Mouse (Mus musculus) neural tube, embryonic 14.5 days (tissue): ENCODE results near the gene Anapc15. TPM values are rescaled to one million over a fixed set of nuclear protein-coding genes. Genes with fewer than 3 reads are reported as not detected.
"Not testable (repeated sequence)": the region's sequence is repeated elsewhere in the genome, so short reads cannot be mapped to it uniquely, and the experiment has no call there.

Experiments
- ATAC-seq: fragments of 200-750 bp; cut with Nextera tagmentation; 2 replicates; pipeline ENCODE4 v1.8.0; 2017; ENCODE audit warnings: low read depth, mild to moderate bottlenecking, moderate TSS enrichment, moderate library complexity
- H3K27ac ChIP-seq: fragments of 300-500 bp; sonication (generic); 2 replicates; pipeline ENCODE4 v1.5.1; 2014; ENCODE audit warnings: low read depth, mild to moderate bottlenecking, control low read depth, low read length, moderate library complexity, mixed read lengths
- H3K27me3 ChIP-seq: fragments of 300-500 bp; sonication (generic); 2 replicates; pipeline ENCODE4 v1.6.1; 2014; ENCODE audit warnings: low read length; ENCODE audit not compliant: control insufficient read depth, insufficient read depth
- H3K36me3 ChIP-seq: fragments of 300-500 bp; sonication (generic); 2 replicates; pipeline ENCODE4 v1.6.1; 2014; ENCODE audit warnings: low read length, mixed read lengths; ENCODE audit not compliant: control insufficient read depth, insufficient read depth
- H3K4me1 ChIP-seq: fragments of 300-500 bp; sonication (generic); 2 replicates; pipeline ENCODE4 v1.6.1; 2014; ENCODE audit warnings: low read length; ENCODE audit not compliant: control insufficient read depth, insufficient read depth
- H3K4me2 ChIP-seq: fragments of 300-500 bp; sonication (generic); 2 replicates; pipeline ENCODE4 v1.6.1; 2014; ENCODE audit warnings: mild to moderate bottlenecking, low read depth, low read length, control low read depth
- H3K4me3 ChIP-seq: fragments of 300-500 bp; sonication (generic); 2 replicates; pipeline ENCODE4 v1.5.1; 2014; ENCODE audit warnings: low read depth, low read length, control low read depth, mixed read lengths
- H3K9ac ChIP-seq: fragments of 300-500 bp; sonication (generic); replicated peaks from 2 replicates; pipeline ENCODE4 v1.6.1; 2014; ENCODE audit warnings: low read depth, mild to moderate bottlenecking, control low read depth, low read length, mixed read lengths
- H3K9me3 ChIP-seq: fragments of 300-500 bp; sonication (generic); 2 replicates; pipeline ENCODE4 v1.6.1; 2016; ENCODE audit warnings: low read length; ENCODE audit not compliant: control insufficient read depth
- WGBS: fragments of 180-500 bp; shearing (Covaris S2); extraction: QIAGEN DNeasy Blood & Tissue Kit; methylation state at CpG from one replicate; pipeline ENCODE4 v1.1.7; 2014; 5-methylcytosine and 5-hydroxymethylcytosine counted together
- polyA plus RNA-seq: library from polyadenylated mRNA; unstranded; fragments of >200 nt; fragmentation: Nextera tagmentation; extraction: Ambion mirVana; gene quantifications from 2 replicates; pipeline ENCODE4 v1.2.1, GENCODE M21; 2014

Gene Anapc15
- polyA plus RNA-seq, 1 experiment from 2014 or later, result 77.4 TPM

GRCm38 (mm10) chr7:101902846-101903245 lies 39.3 kb downstream of the Anapc15 start:
- no peak overlapping the region for H3K4me3 ChIP-seq
- H3K4me1 ChIP-seq, result peaks cover 10% of the 10 kb centered on the region; the same call in 1 of the 2 replicates
- ATAC-seq, result no peak
- no peak overlapping the region for H3K9ac ChIP-seq
- no peak overlapping the region for H3K4me2 ChIP-seq
- H3K9me3 ChIP-seq, result no peaks in the 10 kb centered on the region
- no peaks in the 10 kb centered on the region for H3K36me3 ChIP-seq
- H3K27me3 ChIP-seq, result no peaks in the 10 kb centered on the region
- H3K27ac ChIP-seq, result no peak overlapping the region

- Histone ChIP-seq H3K27me3 (no peaks in the 10 kb centered on the region), H3K4me1 (peaks cover 10% of the 10 kb centered on the region; the same call in 1 of the 2 replicates), H3K4me3 (peak within 1 kb of the TSS; percentile 81), H3K9ac (peak within 1 kb of the TSS; percentile 87), H3K27ac (peak within 1 kb of the TSS; percentile 95), H3K36me3 (peaks cover 10% of the 10 kb centered on the region; the same call in 1 of the 2 replicates), H3K4me2 (peak within 1 kb of the TSS; percentile 85), H3K9me3 (no peaks in the 10 kb centered on the region)
- ATAC-seq, result peak; percentile 97
- under 1% methylated on average over 61 of the region's 61 CpGs for WGBS
Measured at GRCm38 (mm10) chr7:101905561-101906286, 42.2 kb downstream of the Anapc15 start, which contains the start of gene Lamtor1. Gene Lamtor1 (plus strand): TSS chr7:101905904.

GRCm38 (mm10) chr7:101906287-101906681 lies 42.8 kb downstream of the Anapc15 start, which contains the start of gene Tomt:
Gene Tomt (minus strand): TSS chr7:101906359.
- peak within 1 kb of the TSS; percentile 85 for H3K4me2 ChIP-seq
- H3K4me1 ChIP-seq, result peaks cover 10% of the 10 kb centered on the region; the same call in 1 of the 2 replicates
- no peaks in the 10 kb centered on the region for H3K9me3 ChIP-seq
- peak within 1 kb of the TSS; percentile 87 for H3K9ac ChIP-seq
- peak within 1 kb of the TSS; percentile 95 for H3K27ac ChIP-seq
- H3K27me3 ChIP-seq, result no peaks in the 10 kb centered on the region
- H3K36me3 ChIP-seq, result peaks cover 12% of the 10 kb centered on the region
- ATAC-seq, result no peak
- WGBS, result 17% methylated on average over 11 of the region's 11 CpGs
- H3K4me3 ChIP-seq, result peak within 1 kb of the TSS; percentile 81

- H3K9ac ChIP-seq, result peak overlapping the region; percentile 87; the same call in 1 of the 2 replicates
- peak overlapping the region; percentile 82 for H3K4me2 ChIP-seq
- no peak overlapping the region for H3K27ac ChIP-seq
- no peaks in the 10 kb centered on the region for H3K27me3 ChIP-seq
- ATAC-seq, result no peak
- peak overlapping the region; percentile 81 for H3K4me3 ChIP-seq
- no peaks in the 10 kb centered on the region for H3K9me3 ChIP-seq
- H3K4me1 ChIP-seq, result peaks cover 10% of the 10 kb centered on the region; the same call in 1 of the 2 replicates
- WGBS, result 79% methylated on average over 8 of the region's 8 CpGs
- H3K36me3 ChIP-seq, result peaks cover 12% of the 10 kb centered on the region
Measured at GRCm38 (mm10) chr7:101906696-101907095, 43.2 kb downstream of the Anapc15 start.

GRCm38 (mm10) chr7:101908367-101908766 lies 44.9 kb downstream of the Anapc15 start:
- no peak overlapping the region for H3K4me3 ChIP-seq
- peaks cover 10% of the 10 kb centered on the region; the same call in 1 of the 2 replicates for H3K4me1 ChIP-seq
- peaks cover 23% of the 10 kb centered on the region for H3K36me3 ChIP-seq
- H3K27ac ChIP-seq, result no peak overlapping the region
- no peak for ATAC-seq
- H3K27me3 ChIP-seq, result no peaks in the 10 kb centered on the region
- no peak overlapping the region for H3K4me2 ChIP-seq
- H3K9ac ChIP-seq, result no peak overlapping the region
- 70% methylated on average over 3 of the region's 4 CpGs for WGBS
- H3K9me3 ChIP-seq, result no peaks in the 10 kb centered on the region

- H3K27ac ChIP-seq, result no peak overlapping the region
- no peak for ATAC-seq
- H3K36me3 ChIP-seq, result peaks cover 25% of the 10 kb centered on the region
- 78% methylated on average over 4 of the region's 4 CpGs for whole genome bisulfite sequencing
- H3K27me3 ChIP-seq, result no peaks in the 10 kb centered on the region
- no peaks in the 10 kb centered on the region for H3K9me3 ChIP-seq
- no peak overlapping the region for H3K4me2 ChIP-seq
- H3K4me3 ChIP-seq, result no peak overlapping the region
- H3K4me1 ChIP-seq, result peaks cover 10% of the 10 kb centered on the region; the same call in 1 of the 2 replicates
- no peak overlapping the region for H3K9ac ChIP-seq
Measured at GRCm38 (mm10) chr7:101910138-101910537, 46.6 kb downstream of the Anapc15 start.

GRCm38 (mm10) chr7:101911982-101912381 lies 48.5 kb downstream of the Anapc15 start:
- no peak for ATAC-seq
- WGBS, result 64% methylated on average over 3 of the region's 3 CpGs
- H3K9me3 ChIP-seq, result no peaks in the 10 kb centered on the region
- no peak overlapping the region for H3K9ac ChIP-seq
- peaks cover 3% of the 10 kb centered on the region; the same call in 1 of the 2 replicates for H3K4me1 ChIP-seq
- peaks cover 25% of the 10 kb centered on the region for H3K36me3 ChIP-seq
- H3K4me3 ChIP-seq, result no peak overlapping the region
- no peak overlapping the region for H3K4me2 ChIP-seq
- H3K27ac ChIP-seq, result no peak overlapping the region
- no peaks in the 10 kb centered on the region for H3K27me3 ChIP-seq

GRCm38 (mm10) chr7:101918071-101918470 lies 54.6 kb downstream of the Anapc15 start:
- ATAC-seq, result peak; percentile 86
- Histone ChIP-seq H3K4me1 (no peaks in the 10 kb centered on the region), H3K9me3 (no peaks in the 10 kb centered on the region), H3K27ac (no peak overlapping the region), H3K36me3 (peaks cover 5% of the 10 kb centered on the region; the same call in 1 of the 2 replicates), H3K4me3 (no peak overlapping the region), H3K27me3 (no peaks in the 10 kb centered on the region), H3K9ac (no peak overlapping the region), H3K4me2 (no peak overlapping the region)
- WGBS, result 19% methylated on average over 1 of the region's 1 CpGs

- not testable (repeated sequence) for H3K9me3 ChIP-seq, ATAC-seq, H3K4me1 ChIP-seq, H3K27ac ChIP-seq, H3K4me3 ChIP-seq, H3K9ac ChIP-seq, H3K36me3 ChIP-seq, H3K27me3 ChIP-seq, H3K4me2 ChIP-seq
Measured at GRCm38 (mm10) chr7:101925892-101926291, 62.4 kb downstream of the Anapc15 start.
